Mouse (Mus musculus): ENCODE measurements around the gene Prrc2c.
"Not testable (repeated sequence)": the region's sequence is repeated elsewhere in the genome, so short reads cannot be mapped to it uniquely, and the experiment has no call there.

The Prrc2c gene

GRCm38 (mm10) chr1:162740401-162740835, at the start of gene Prrc2c:
Gene Prrc2c, minus strand, starts transcription at chr1:162740556.
- peak; percentile 97 to 99 for DNase-seq (ENCODE audit: low spot score in 2 of 2)

- no peak for DNase-seq (ENCODE audit: low spot score in 2 of 2)
These were observed 44.9 kb upstream of the Prrc2c start for GRCm38 (mm10) chr1:162785222-162785621.

GRCm38 (mm10) chr1:162783669-162784248, 43.4 kb upstream of the Prrc2c start:
- no peak for DNase-seq (ENCODE audit: low spot score in 2 of 2)

- DNase-seq (ENCODE audit: low spot score in 2 of 2): not testable (repeated sequence)
These were observed 40.7 kb upstream of the Prrc2c start for GRCm38 (mm10) chr1:162781035-162781434.

GRCm38 (mm10) chr1:162777943-162778538, 37.7 kb upstream of the Prrc2c start:
- no peak for DNase-seq (ENCODE audit: low spot score in 2 of 2)

- DNase-seq (ENCODE audit: low spot score in 2 of 2): no peak
These were observed 33.3 kb upstream of the Prrc2c start for GRCm38 (mm10) chr1:162773661-162774060.

GRCm38 (mm10) chr1:162771617-162772360, 31.4 kb upstream of the Prrc2c start:
- DNase-seq (ENCODE audit: low spot score in 2 of 2): no peak

- DNase-seq (ENCODE audit: low spot score in 2 of 2): no peak
These were observed 11.7 kb upstream of the Prrc2c start for GRCm38 (mm10) chr1:162752009-162752408.

GRCm38 (mm10) chr1:162749607-162750006, 9.3 kb upstream of the Prrc2c start:
- no peak for DNase-seq (ENCODE audit: low spot score in 2 of 2)

GRCm38 (mm10) chr1:162748761-162749160, 8.4 kb upstream of the Prrc2c start:
- DNase-seq (ENCODE audit: low spot score in 2 of 2): no peak

GRCm38 (mm10) chr1:162739831-162740394, 443 bp downstream of the Prrc2c start:
- peak in 1 of 2 experiments; percentile 31 for DNase-seq (ENCODE audit: low spot score in 2 of 2)

GRCm38 (mm10) chr1:162739406-162739805, 950 bp downstream of the Prrc2c start:
- DNase-seq (ENCODE audit: low spot score in 2 of 2): peak in 1 of 2 experiments; percentile 8

GRCm38 (mm10) chr1:162738472-162738871, 1.9 kb downstream of the Prrc2c start:
- no peak for DNase-seq (ENCODE audit: low spot score in 2 of 2)

- no peak for DNase-seq (ENCODE audit: low spot score in 2 of 2)
These were observed 5.3 kb downstream of the Prrc2c start for GRCm38 (mm10) chr1:162735084-162735483.

GRCm38 (mm10) chr1:162734283-162734682, 6.1 kb downstream of the Prrc2c start:
- no peak for DNase-seq (ENCODE audit: low spot score in 2 of 2)

- DNase-seq (ENCODE audit: low spot score in 2 of 2): no peak
These were observed 8.3 kb downstream of the Prrc2c start for GRCm38 (mm10) chr1:162732041-162732440.

GRCm38 (mm10) chr1:162729436-162729835, 10.9 kb downstream of the Prrc2c start:
- no peak for DNase-seq (ENCODE audit: low spot score in 2 of 2)

GRCm38 (mm10) chr1:162727981-162728380, 12.4 kb downstream of the Prrc2c start:
- no peak for DNase-seq (ENCODE audit: low spot score in 2 of 2)

GRCm38 (mm10) chr1:162723610-162724009, 16.7 kb downstream of the Prrc2c start:
- DNase-seq (ENCODE audit: low spot score in 2 of 2): no peak

- DNase-seq (ENCODE audit: low spot score in 2 of 2): no peak
These were observed 19.7 kb downstream of the Prrc2c start for GRCm38 (mm10) chr1:162720645-162721044.

GRCm38 (mm10) chr1:162700389-162701066, 39.8 kb downstream of the Prrc2c start:
- no peak for DNase-seq (ENCODE audit: low spot score in 2 of 2)

GRCm38 (mm10) chr1:162697866-162698265, 42.5 kb downstream of the Prrc2c start:
- DNase-seq (ENCODE audit: low spot score in 2 of 2): no peak

All from urinary bladder, adult 18-20 months (tissue).